Mouse (Mus musculus): ENCODE data around the gene Dnm3. TPM values are rescaled to one million over a fixed set of nuclear protein-coding genes. Genes with fewer than 3 reads are reported as not detected.
A peak's percentile ranks its signal among the peaks of the same experiment; 100 is the strongest.

Gene Dnm3
- polyA plus RNA-seq, 1 experiment from 2014 or later = 8.3 TPM

DNA sequence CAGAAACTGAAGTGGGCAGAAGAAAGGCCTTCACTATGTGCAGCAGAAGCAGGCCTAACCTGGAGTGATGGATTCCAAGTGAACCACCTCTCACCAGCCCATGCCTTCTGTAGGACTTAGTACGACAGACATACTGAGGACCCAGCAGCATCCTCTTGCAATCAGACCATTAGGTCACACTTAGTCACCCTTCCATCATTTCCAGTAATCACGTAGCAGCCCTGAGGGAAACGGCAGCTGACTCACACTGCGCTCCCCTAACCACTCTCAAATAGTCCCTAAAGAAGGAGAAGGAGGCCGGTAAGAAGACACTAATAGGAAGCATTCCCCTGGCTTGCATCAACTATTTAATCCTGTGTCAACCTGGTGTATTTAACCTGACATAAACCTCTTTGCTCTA is 262.1 kb downstream of the Dnm3 start:
- Histone ChIP-seq H3K4me1 (replicated peaks; ENCODE audit: insufficient read depth, low read length) (peaks cover 3% of the 10 kb centered on the region; the same call in 1 of the 2 replicates), H3K4me3 (replicated peaks; ENCODE audit: low read depth, low read length) (no peak overlapping the region), H3K9me3 (replicated peaks; ENCODE audit: low read length) (no peaks in the 10 kb centered on the region), H3K27ac (peak overlapping the region; percentile 82), H3K27me3 (ENCODE audit: insufficient read depth, low read length) (no peaks in the 10 kb centered on the region), H3K4me2 (ENCODE audit: low read length) (no peak overlapping the region), H3K36me3 (ENCODE audit: insufficient read depth, low read length) (no peaks in the 10 kb centered on the region), H3K9ac (ENCODE audit: low read depth, low read length) (no peak overlapping the region)
- ATAC-seq (replicated peaks; ENCODE audit: low FRiP score, low read depth) = no peak
- DNase-seq (ENCODE audit: low spot score) = no peak
- no peak for TF ChIP-seq CTCF (IDR thresholded peaks at IDR 0.05; ENCODE audit: low read depth)
- WGBS = 74% methylated on average over 5 of the region's 5 CpGs

GRCm38 (mm10) chr1:162213066-162213465 is 264.8 kb downstream of the Dnm3 start:
- Histone ChIP-seq H3K4me1 (replicated peaks; ENCODE audit: insufficient read depth, low read length) (peaks cover 8% of the 10 kb centered on the region; the same call in 1 of the 2 replicates), H3K27ac (no peak overlapping the region), H3K36me3 (ENCODE audit: insufficient read depth, low read length) (no peaks in the 10 kb centered on the region), H3K4me2 (ENCODE audit: low read length) (no peak overlapping the region), H3K9me3 (replicated peaks; ENCODE audit: low read length) (no peaks in the 10 kb centered on the region), H3K27me3 (ENCODE audit: insufficient read depth, low read length) (no peaks in the 10 kb centered on the region), H3K4me3 (replicated peaks; ENCODE audit: low read depth, low read length) (no peak overlapping the region), H3K9ac (ENCODE audit: low read depth, low read length) (no peak overlapping the region)
- DNase-seq (ENCODE audit: low spot score) = no peak
- ATAC-seq (replicated peaks; ENCODE audit: low FRiP score, low read depth) = no peak
- WGBS = 52% methylated on average over 8 of the region's 8 CpGs
- no peak for TF ChIP-seq CTCF (IDR thresholded peaks at IDR 0.05; ENCODE audit: low read depth)

DNA sequence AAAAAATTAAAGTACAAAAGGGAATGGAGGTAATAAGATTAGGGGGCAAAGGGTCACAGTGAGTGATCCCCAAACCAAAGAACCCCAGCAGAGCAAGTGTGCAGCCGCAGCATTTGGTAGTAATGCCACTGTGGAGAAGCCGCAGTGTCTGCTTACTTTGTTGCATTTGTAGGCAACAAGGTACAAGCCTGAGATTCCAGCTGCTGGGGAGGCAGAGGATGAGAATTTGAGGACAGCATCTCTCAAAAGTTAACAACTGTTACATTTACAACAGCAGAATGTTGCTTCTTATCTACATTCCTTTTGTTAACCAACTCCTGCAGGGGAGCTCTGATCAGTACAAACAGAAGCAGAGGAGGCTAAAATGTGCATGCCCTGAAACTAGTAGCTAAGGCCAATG is 267.3 kb downstream of the Dnm3 start:
- Histone ChIP-seq H3K27me3 (ENCODE audit: insufficient read depth, low read length) (no peaks in the 10 kb centered on the region), H3K4me1 (replicated peaks; ENCODE audit: insufficient read depth, low read length) (peaks cover 5% of the 10 kb centered on the region; the same call in 1 of the 2 replicates), H3K9me3 (replicated peaks; ENCODE audit: low read length) (no peaks in the 10 kb centered on the region), H3K4me2 (ENCODE audit: low read length) (no peak overlapping the region), H3K27ac (no peak overlapping the region), H3K4me3 (replicated peaks; ENCODE audit: low read depth, low read length) (no peak overlapping the region), H3K9ac (ENCODE audit: low read depth, low read length) (no peak overlapping the region), H3K36me3 (ENCODE audit: insufficient read depth, low read length) (no peaks in the 10 kb centered on the region)
- no peak for TF ChIP-seq CTCF (IDR thresholded peaks at IDR 0.05; ENCODE audit: low read depth)
- WGBS = 78% methylated on average over 2 of the region's 2 CpGs
- no peak for ATAC-seq (replicated peaks; ENCODE audit: low FRiP score, low read depth)
- no peak for DNase-seq (ENCODE audit: low spot score)

- DNase-seq (ENCODE audit: low spot score) (no peak), ATAC-seq (replicated peaks; ENCODE audit: low FRiP score, low read depth) (no peak)
- no peak overlapping the region for H3K27ac ChIP-seq
- H3K4me1 ChIP-seq (replicated peaks; ENCODE audit: insufficient read depth, low read length) = peaks cover 5% of the 10 kb centered on the region; the same call in 1 of the 2 replicates
- no peak overlapping the region for H3K4me3 ChIP-seq (replicated peaks; ENCODE audit: low read depth, low read length)
- no peaks in the 10 kb centered on the region for H3K27me3 ChIP-seq (ENCODE audit: insufficient read depth, low read length)
- no peak for TF ChIP-seq CTCF (IDR thresholded peaks at IDR 0.05; ENCODE audit: low read depth)
- no peak overlapping the region for H3K4me2 ChIP-seq (ENCODE audit: low read length)
- H3K9me3 ChIP-seq (replicated peaks; ENCODE audit: low read length) = no peaks in the 10 kb centered on the region
- no peak overlapping the region for H3K9ac ChIP-seq (ENCODE audit: low read depth, low read length)
- no peaks in the 10 kb centered on the region for H3K36me3 ChIP-seq (ENCODE audit: insufficient read depth, low read length)
- WGBS = 74% methylated on average over 10 of the region's 10 CpGs
Measured at GRCm38 (mm10) chr1:162209487-162210149, 268.2 kb downstream of the Dnm3 start.

- ATAC-seq (replicated peaks; ENCODE audit: low FRiP score, low read depth) (no peak), DNase-seq (ENCODE audit: low spot score) (no peak)
- Histone ChIP-seq H3K9ac (ENCODE audit: low read depth, low read length) (no peak overlapping the region), H3K36me3 (ENCODE audit: insufficient read depth, low read length) (no peaks in the 10 kb centered on the region), H3K9me3 (replicated peaks; ENCODE audit: low read length) (no peaks in the 10 kb centered on the region), H3K4me2 (ENCODE audit: low read length) (no peak overlapping the region), H3K4me1 (replicated peaks; ENCODE audit: insufficient read depth, low read length) (peaks cover 5% of the 10 kb centered on the region; the same call in 1 of the 2 replicates), H3K27ac (no peak overlapping the region), H3K4me3 (replicated peaks; ENCODE audit: low read depth, low read length) (no peak overlapping the region), H3K27me3 (ENCODE audit: insufficient read depth, low read length) (no peaks in the 10 kb centered on the region)
- 85% methylated on average over 9 of the region's 9 CpGs for WGBS
- TF ChIP-seq CTCF (IDR thresholded peaks at IDR 0.05; ENCODE audit: low read depth) = no peak
Measured at GRCm38 (mm10) chr1:162209010-162209409, 268.8 kb downstream of the Dnm3 start.

- H3K4me2 ChIP-seq (ENCODE audit: low read length) = peak overlapping the region; percentile 38
- H3K27ac ChIP-seq = peak overlapping the region; percentile 65
- no peaks in the 10 kb centered on the region for H3K27me3 ChIP-seq (ENCODE audit: insufficient read depth, low read length)
- 18% methylated on average over 7 of the region's 7 CpGs for WGBS
- no peak overlapping the region for H3K9ac ChIP-seq (ENCODE audit: low read depth, low read length)
- H3K9me3 ChIP-seq (replicated peaks; ENCODE audit: low read length) = no peaks in the 10 kb centered on the region
- DNase-seq (ENCODE audit: low spot score) (no peak), ATAC-seq (replicated peaks; ENCODE audit: low FRiP score, low read depth) (no peak)
- no peaks in the 10 kb centered on the region for H3K36me3 ChIP-seq (ENCODE audit: insufficient read depth, low read length)
- H3K4me3 ChIP-seq (replicated peaks; ENCODE audit: low read depth, low read length) = no peak overlapping the region
- TF ChIP-seq CTCF (IDR thresholded peaks at IDR 0.05; ENCODE audit: low read depth) = no peak
- peaks cover 5% of the 10 kb centered on the region; the same call in 1 of the 2 replicates for H3K4me1 ChIP-seq (replicated peaks; ENCODE audit: insufficient read depth, low read length)
Measured at GRCm38 (mm10) chr1:162207708-162208043, 270.2 kb downstream of the Dnm3 start.

Measured in kidney, postnatal 0 days (tissue).